Mouse (Mus musculus): Measurements from ENCODE around the gene Palm2. TPM values are rescaled to one million over a fixed set of nuclear protein-coding genes. Genes with fewer than 3 reads are reported as not detected.

The Palm2 gene
- polyA plus RNA-seq, 1 experiment from 2014 or later: 29.0 TPM

DNA sequence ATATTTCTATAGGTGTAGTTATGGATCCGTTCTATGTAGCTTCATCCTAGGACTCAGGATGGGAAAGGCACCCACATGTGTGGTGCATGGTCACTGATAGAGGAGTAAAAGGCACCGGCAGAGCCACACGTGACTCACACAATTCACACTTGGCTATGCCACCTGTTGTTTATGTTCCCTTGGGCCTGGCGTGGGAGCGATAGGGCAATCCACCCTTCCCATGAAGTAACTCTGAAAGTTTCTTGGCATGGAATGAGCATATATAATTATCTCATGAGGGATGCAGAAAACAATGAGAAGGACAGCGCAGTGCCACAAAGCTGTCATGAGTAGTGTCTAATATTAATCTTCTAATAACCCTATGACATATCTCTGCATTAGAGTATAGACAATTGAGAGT is 296.0 kb downstream of the Palm2 start:
- H3K36me3 ChIP-seq (ENCODE audit: control insufficient read depth, insufficient read depth, low read length): no peaks in the 10 kb centered on the region
- 0 out of 2 replicates have a peak, but pooled peaks cover 3% of the 10 kb centered on the region for H3K4me1 ChIP-seq (ENCODE audit: control insufficient read depth, insufficient read depth, low read length)
- H3K9me3 ChIP-seq (replicated peaks; ENCODE audit: control insufficient read depth, low read length): no peaks in the 10 kb centered on the region
- H3K27me3 ChIP-seq (ENCODE audit: control insufficient read depth, insufficient read depth, low read length): no peaks in the 10 kb centered on the region
- no peak overlapping the region for H3K4me3 ChIP-seq (ENCODE audit: low read depth, low read length)
- no peak overlapping the region for H3K4me2 ChIP-seq
- no peak for ATAC-seq (replicated peaks; ENCODE audit: insufficient number of reproducible peaks, low FRiP score, low TSS enrichment)
- no peak overlapping the region for H3K9ac ChIP-seq (ENCODE audit: low read depth, low read length)
- no peak overlapping the region for H3K27ac ChIP-seq (ENCODE audit: low read depth, low read length)
- 88% methylated on average over 6 of the region's 6 CpGs for WGBS (ENCODE audit: insufficient replicate concordance)

DNA sequence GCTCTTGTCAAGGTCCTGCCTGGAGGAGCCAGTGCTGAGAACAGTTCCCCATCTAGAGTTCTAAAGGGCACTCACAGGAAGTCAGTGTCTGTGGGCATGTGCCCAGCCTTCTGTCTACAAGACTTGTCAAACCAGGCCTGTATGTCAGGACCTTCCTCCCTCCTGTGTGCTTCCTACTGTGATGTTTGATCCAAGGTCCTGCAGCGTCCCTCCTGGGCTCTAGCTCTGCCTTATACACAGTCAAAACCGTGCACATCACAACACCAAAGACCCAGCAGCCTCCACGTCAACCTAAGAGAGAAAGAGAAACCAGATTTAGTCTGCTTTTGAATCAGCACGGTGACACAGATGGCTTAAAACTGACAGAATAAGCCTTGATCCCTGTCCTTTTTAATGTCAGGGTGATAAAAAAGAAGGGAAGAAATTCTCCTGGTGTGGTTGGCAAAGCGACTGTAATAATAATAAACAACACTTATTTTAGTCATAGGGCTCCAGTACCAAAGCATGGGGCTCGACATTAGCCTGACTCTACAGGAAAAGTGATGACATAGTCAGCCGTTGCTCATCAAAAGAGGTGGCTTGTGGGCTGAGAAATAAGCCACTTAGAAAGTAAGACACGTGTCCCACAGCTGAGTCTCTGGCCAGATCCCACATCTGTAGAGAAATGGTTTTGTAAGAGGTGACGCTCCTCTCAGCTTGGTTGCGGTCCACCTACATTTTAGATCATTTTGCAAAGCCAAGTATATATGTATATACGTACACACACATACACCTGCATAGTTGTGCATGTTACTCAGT is 297.0 kb downstream of the Palm2 start:
- H3K4me3 ChIP-seq (ENCODE audit: low read depth, low read length): no peak overlapping the region
- H3K4me2 ChIP-seq: no peak overlapping the region
- no peak overlapping the region for H3K9ac ChIP-seq (ENCODE audit: low read depth, low read length)
- ATAC-seq (replicated peaks; ENCODE audit: insufficient number of reproducible peaks, low FRiP score, low TSS enrichment): no peak
- no peaks in the 10 kb centered on the region for H3K9me3 ChIP-seq (replicated peaks; ENCODE audit: control insufficient read depth, low read length)
- H3K27me3 ChIP-seq (ENCODE audit: control insufficient read depth, insufficient read depth, low read length): no peaks in the 10 kb centered on the region
- 0 out of 2 replicates have a peak, but pooled peaks cover 3% of the 10 kb centered on the region for H3K4me1 ChIP-seq (ENCODE audit: control insufficient read depth, insufficient read depth, low read length)
- H3K36me3 ChIP-seq (ENCODE audit: control insufficient read depth, insufficient read depth, low read length): peaks cover 3% of the 10 kb centered on the region; the same call in 1 of the 2 replicates
- 71% methylated on average over 11 of the region's 11 CpGs for WGBS (ENCODE audit: insufficient replicate concordance)
- no peak overlapping the region for H3K27ac ChIP-seq (ENCODE audit: low read depth, low read length)

DNA sequence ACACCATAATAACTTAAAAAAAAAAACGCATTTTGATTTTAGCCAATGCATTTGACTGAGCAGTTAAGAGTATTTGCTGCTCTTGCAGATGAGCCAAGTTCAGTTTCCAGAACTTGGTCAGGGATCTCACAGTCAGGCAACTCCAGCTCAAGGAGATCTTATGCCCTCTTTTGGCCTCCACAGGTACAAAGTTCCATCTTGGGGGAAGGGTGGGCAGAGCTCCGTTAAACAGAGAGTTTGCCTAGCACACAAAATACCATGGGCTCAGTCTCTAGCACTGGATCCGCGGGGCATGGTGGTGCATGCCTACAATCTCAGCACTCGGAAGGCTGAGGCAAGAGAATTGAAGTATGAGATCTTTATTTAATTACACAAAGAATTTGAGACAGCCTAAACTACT is 298.3 kb downstream of the Palm2 start:
- Histone ChIP-seq H3K27ac (ENCODE audit: low read depth, low read length) (no peak overlapping the region), H3K9me3 (replicated peaks; ENCODE audit: control insufficient read depth, low read length) (no peaks in the 10 kb centered on the region), H3K4me3 (ENCODE audit: low read depth, low read length) (no peak overlapping the region), H3K4me2 (no peak overlapping the region), H3K4me1 (ENCODE audit: control insufficient read depth, insufficient read depth, low read length) (0 out of 2 replicates have a peak, but pooled peaks cover 3% of the 10 kb centered on the region), H3K27me3 (ENCODE audit: control insufficient read depth, insufficient read depth, low read length) (no peaks in the 10 kb centered on the region), H3K9ac (ENCODE audit: low read depth, low read length) (no peak overlapping the region), H3K36me3 (ENCODE audit: control insufficient read depth, insufficient read depth, low read length) (peaks cover 3% of the 10 kb centered on the region; the same call in 1 of the 2 replicates)
- no peak for ATAC-seq (replicated peaks; ENCODE audit: insufficient number of reproducible peaks, low FRiP score, low TSS enrichment)
- WGBS (ENCODE audit: insufficient replicate concordance): 79% methylated on average over 5 of the region's 5 CpGs

DNA sequence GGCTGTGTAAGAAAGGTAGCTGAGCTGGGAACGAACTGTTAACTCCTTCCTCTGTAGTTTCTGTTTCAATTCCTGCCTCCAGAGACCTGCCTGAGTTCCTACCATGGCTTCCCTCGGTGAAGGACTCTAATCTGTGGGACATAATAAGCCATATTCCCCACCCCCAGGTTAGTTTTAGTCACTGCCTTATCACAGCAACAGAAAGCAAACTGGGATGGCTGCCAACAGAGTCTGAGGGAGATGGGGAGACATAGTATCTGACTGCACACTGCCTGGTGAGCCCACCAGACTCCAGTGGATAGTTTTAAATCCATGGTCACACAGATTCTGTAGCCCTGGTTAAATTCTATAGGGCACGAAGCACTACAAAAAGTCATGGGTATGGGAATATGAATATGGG is 299.4 kb downstream of the Palm2 start:
- WGBS (ENCODE audit: insufficient replicate concordance): 60% methylated on average over 3 of the region's 3 CpGs
- Histone ChIP-seq H3K27me3 (ENCODE audit: control insufficient read depth, insufficient read depth, low read length) (no peaks in the 10 kb centered on the region), H3K9ac (ENCODE audit: low read depth, low read length) (no peak overlapping the region), H3K27ac (ENCODE audit: low read depth, low read length) (no peak overlapping the region), H3K4me3 (ENCODE audit: low read depth, low read length) (no peak overlapping the region), H3K9me3 (replicated peaks; ENCODE audit: control insufficient read depth, low read length) (no peaks in the 10 kb centered on the region), H3K36me3 (ENCODE audit: control insufficient read depth, insufficient read depth, low read length) (peaks cover 3% of the 10 kb centered on the region; the same call in 1 of the 2 replicates), H3K4me2 (no peak overlapping the region), H3K4me1 (ENCODE audit: control insufficient read depth, insufficient read depth, low read length) (0 out of 2 replicates have a peak, but pooled peaks cover 3% of the 10 kb centered on the region)
- ATAC-seq (replicated peaks; ENCODE audit: insufficient number of reproducible peaks, low FRiP score, low TSS enrichment): no peak

DNA sequence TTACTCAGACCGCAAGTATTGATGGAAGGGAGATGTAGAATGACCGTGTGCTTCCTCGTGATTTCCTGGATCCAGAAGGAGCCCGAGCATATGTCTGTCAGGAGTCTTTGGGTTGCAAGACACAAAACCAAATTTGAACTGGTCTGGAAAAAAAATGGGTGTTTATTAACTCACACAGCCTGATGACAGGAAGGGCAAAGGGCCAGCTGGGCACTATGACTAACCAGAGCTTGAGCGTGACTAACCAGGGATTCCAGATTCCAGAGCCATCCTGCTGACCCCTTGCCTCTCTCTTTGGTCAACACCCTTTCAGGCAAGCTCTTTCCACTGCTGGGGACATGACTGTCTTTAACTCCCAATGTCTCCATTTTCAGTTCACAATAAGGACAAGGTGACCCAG is 301.4 kb downstream of the Palm2 start:
- Histone ChIP-seq H3K4me1 (ENCODE audit: control insufficient read depth, insufficient read depth, low read length) (peaks cover 7% of the 10 kb centered on the region), H3K36me3 (ENCODE audit: control insufficient read depth, insufficient read depth, low read length) (peaks cover 3% of the 10 kb centered on the region; the same call in 1 of the 2 replicates), H3K27ac (ENCODE audit: low read depth, low read length) (no peak overlapping the region), H3K9ac (ENCODE audit: low read depth, low read length) (no peak overlapping the region), H3K4me3 (ENCODE audit: low read depth, low read length) (no peak overlapping the region), H3K4me2 (no peak overlapping the region), H3K27me3 (ENCODE audit: control insufficient read depth, insufficient read depth, low read length) (no peaks in the 10 kb centered on the region), H3K9me3 (replicated peaks; ENCODE audit: control insufficient read depth, low read length) (no peaks in the 10 kb centered on the region)
- no peak for ATAC-seq (replicated peaks; ENCODE audit: insufficient number of reproducible peaks, low FRiP score, low TSS enrichment)
- 79% methylated on average over 5 of the region's 5 CpGs for WGBS (ENCODE audit: insufficient replicate concordance)

DNA sequence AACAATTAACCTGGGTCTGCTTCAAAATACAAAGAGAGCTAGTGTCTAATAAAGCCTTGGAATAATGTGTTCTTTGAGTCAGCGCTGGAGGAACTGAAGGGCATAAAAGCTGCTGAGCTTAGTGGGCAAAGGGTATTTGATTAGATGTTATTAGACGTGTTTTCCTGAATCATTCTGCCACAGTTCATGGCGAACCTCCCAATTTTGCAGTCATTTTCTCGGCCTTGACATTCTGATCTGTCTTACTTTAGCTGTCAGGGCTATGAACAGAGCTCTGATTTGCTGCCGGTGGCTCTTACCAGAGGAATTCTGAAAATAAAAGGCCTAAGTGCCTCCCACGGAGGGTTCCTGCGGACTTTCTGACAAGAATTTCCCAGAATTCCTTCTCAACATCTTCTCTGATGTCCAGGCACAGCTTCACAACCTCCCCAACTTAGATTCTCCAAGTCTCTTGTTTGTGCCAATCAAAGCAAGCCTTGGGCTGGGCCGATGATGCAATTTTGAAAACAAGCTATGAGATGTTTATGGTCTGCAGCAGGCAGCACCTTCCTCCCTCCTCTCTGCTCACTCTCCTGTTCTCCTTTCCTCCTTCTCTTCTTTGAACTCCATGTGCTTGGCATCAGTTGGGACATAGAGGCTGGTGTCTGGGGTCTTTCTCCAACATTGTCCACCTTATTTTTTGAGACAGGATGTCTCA is 305.0 kb downstream of the Palm2 start:
- no peak for ATAC-seq (replicated peaks; ENCODE audit: insufficient number of reproducible peaks, low FRiP score, low TSS enrichment)

DNA sequence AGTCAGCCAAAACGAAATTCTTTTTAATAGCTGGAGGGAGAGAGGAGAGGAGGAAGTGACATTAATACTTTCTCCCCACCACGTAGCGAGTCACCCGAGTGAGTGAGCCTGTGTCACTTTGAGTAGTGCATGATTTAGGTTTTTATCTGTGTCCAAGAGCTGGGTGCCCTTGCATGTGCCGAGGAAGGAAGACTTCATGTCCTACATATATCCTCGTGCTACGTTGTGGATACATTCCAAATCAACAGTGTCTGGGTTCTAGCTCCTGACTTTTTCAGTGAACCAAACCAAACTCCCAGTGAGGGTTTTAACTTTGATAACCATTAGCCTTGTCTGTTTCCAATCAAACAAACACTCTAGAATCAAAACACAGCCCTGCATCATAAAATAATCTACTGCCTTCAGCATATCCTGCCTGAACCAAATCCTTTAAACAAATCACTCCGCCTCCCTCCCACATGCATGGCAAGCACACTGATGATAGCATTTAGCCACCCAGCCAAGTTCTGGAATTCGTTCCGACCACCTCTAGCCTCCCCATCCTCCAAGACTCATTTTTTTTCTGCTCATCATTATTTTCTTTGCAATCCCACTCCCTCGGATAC is 309.4 kb downstream of the Palm2 start:
- Histone ChIP-seq H3K9me3 (replicated peaks; ENCODE audit: control insufficient read depth, low read length) (peaks cover 5% of the 10 kb centered on the region), H3K27me3 (ENCODE audit: control insufficient read depth, insufficient read depth, low read length) (no peaks in the 10 kb centered on the region), H3K4me3 (ENCODE audit: low read depth, low read length) (no peak overlapping the region), H3K9ac (ENCODE audit: low read depth, low read length) (no peak overlapping the region), H3K4me2 (no peak overlapping the region), H3K36me3 (ENCODE audit: control insufficient read depth, insufficient read depth, low read length) (peaks cover 6% of the 10 kb centered on the region), H3K4me1 (ENCODE audit: control insufficient read depth, insufficient read depth, low read length) (peaks cover 9% of the 10 kb centered on the region), H3K27ac (ENCODE audit: low read depth, low read length) (no peak overlapping the region)
- WGBS (ENCODE audit: insufficient replicate concordance): 63% methylated on average over 11 of the region's 11 CpGs
- ATAC-seq (replicated peaks; ENCODE audit: insufficient number of reproducible peaks, low FRiP score, low TSS enrichment): no peak

More for the DNA sequence above, 305.0 kb downstream of the Palm2 start:
- no peaks in the 10 kb centered on the region for H3K27me3 ChIP-seq (ENCODE audit: control insufficient read depth, insufficient read depth, low read length)
- no peak overlapping the region for H3K4me2 ChIP-seq
- no peak overlapping the region for H3K9ac ChIP-seq (ENCODE audit: low read depth, low read length)
- peaks cover 7% of the 10 kb centered on the region for H3K4me1 ChIP-seq (ENCODE audit: control insufficient read depth, insufficient read depth, low read length)
- 0 out of 2 replicates have a peak overlapping the region, but pooled peaks have one; percentile 10 for H3K27ac ChIP-seq (ENCODE audit: low read depth, low read length)
- peaks cover 3% of the 10 kb centered on the region; the same call in 1 of the 2 replicates for H3K36me3 ChIP-seq (ENCODE audit: control insufficient read depth, insufficient read depth, low read length)
- no peak overlapping the region for H3K4me3 ChIP-seq (ENCODE audit: low read depth, low read length)
- WGBS (ENCODE audit: insufficient replicate concordance): 63% methylated on average over 8 of the region's 8 CpGs
- no peaks in the 10 kb centered on the region for H3K9me3 ChIP-seq (replicated peaks; ENCODE audit: control insufficient read depth, low read length)

DNA sequence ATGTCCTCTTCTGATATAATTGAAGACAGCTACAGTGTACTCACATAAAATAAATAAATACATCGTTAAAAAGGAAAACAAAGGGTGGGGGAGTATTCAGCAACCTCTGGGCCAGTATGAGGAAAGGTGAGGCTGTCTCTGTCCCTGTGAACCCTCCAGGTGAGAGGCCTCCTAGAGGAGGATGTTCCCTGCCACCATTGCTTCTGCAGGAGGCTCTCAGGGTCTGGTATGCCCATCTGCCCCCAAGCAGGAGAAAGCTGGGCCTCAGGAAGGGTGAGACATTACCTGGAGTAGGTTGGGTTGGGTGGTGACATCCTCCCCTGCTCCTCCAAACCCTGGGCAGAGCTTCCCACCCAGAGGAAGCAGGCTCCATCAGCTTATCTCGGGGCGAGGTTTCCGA is 316.6 kb downstream of the Palm2 start:
- H3K9ac ChIP-seq (ENCODE audit: low read depth, low read length): no peak overlapping the region
- H3K27me3 ChIP-seq (ENCODE audit: control insufficient read depth, insufficient read depth, low read length): no peaks in the 10 kb centered on the region
- H3K9me3 ChIP-seq (replicated peaks; ENCODE audit: control insufficient read depth, low read length): peaks cover under 1% of the 10 kb centered on the region; the same call in 1 of the 2 replicates
- WGBS (ENCODE audit: insufficient replicate concordance): 58% methylated on average over 4 of the region's 4 CpGs
- no peak overlapping the region for H3K4me3 ChIP-seq (ENCODE audit: low read depth, low read length)
- peaks cover 20% of the 10 kb centered on the region for H3K4me1 ChIP-seq (ENCODE audit: control insufficient read depth, insufficient read depth, low read length)
- ATAC-seq (replicated peaks; ENCODE audit: insufficient number of reproducible peaks, low FRiP score, low TSS enrichment): no peak
- no peak overlapping the region for H3K4me2 ChIP-seq
- H3K27ac ChIP-seq (ENCODE audit: low read depth, low read length): no peak overlapping the region
- H3K36me3 ChIP-seq (ENCODE audit: control insufficient read depth, insufficient read depth, low read length): peaks cover 2% of the 10 kb centered on the region
